Mouse (Mus musculus): ENCODE measurements around the gene Fa2h.
"Not testable (repeated sequence)": the region's sequence is repeated elsewhere in the genome, so short reads cannot be mapped to it uniquely, and the experiment has no call there.

Fa2h gene

DNA sequence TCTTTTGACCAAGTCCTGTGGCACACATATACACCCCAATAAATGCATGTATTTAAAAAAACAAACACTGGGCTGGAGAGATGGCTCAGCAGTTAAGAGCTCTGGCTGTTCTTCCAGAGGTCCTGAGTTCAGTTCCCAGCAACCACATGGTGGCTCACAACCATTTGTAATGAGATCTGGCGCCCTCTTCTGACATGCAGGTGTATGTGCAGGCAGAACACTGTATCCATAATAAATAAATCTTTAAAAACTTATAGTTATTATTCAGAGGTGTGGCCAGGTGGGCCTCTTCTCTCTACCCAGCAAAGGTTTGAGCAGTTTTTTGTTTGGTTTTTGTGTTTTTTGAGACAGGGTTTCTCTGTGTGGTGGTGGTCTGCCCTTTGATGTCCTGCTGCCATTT, 34.7 kb downstream of the Fa2h start:
- no peak for DNase-seq (ENCODE audit: low spot score)

DNA sequence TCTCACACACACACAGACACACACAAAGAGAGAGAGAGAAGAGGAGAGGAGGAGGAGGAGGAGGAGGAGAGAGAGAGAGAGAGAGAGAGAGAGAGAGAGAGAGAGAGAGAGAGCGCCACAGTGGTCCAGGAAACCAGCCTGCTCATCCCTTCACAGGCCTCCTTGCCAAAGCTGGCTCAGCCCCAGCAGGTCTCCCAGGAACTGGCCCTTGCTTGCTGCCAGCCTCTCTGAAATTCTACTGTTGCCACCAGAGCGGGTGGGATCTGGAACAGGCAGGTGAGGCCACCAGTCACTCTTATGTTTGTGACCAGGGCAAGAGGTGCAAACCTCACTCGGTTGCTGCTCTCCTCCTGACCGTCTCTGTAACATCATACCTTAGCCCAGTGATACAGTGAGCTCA, 36.2 kb downstream of the Fa2h start:
- DNase-seq (ENCODE audit: low spot score): no peak

DNA sequence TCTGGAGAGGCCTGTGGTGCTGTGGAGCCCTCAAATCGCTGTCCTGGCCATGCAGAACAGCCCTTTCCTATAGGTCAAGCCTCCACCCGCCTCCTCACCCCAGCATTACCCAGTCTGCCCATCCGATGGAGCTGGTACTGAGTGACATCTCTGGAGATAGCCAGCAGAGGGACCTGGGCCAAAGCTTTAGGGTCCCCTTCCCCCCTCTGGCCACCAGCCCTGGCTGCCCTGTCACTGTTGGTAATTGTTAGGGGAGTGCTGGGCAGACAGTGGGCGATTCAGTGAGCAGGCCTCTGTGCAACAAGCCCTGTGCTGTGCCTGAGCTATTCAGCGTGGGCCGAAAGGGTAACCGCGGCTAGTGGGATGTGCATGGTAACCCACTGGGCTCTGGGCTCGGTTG, 40.1 kb downstream of the Fa2h start:
- DNase-seq (ENCODE audit: low spot score): no peak

DNA sequence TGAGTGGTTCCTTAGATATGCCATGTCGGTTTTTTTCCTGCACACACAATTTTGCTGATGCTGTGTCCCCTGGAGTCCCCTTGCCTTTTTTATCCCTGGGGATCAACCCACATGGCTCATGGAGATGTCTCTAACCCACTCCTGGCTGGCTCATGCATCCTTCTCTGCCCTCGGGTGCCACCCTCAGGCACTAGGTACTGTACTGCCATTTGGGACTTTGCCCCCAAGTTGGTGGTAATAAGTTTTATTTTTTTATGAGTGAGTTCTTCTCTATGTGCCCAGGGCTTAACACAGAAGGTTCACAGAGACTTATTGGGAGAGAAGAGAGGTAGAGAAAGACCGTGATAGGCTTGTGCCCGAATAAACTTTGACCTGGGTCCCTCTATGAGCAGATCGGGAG, 41.3 kb downstream of the Fa2h start:
- no peak for DNase-seq (ENCODE audit: low spot score)

DNA sequence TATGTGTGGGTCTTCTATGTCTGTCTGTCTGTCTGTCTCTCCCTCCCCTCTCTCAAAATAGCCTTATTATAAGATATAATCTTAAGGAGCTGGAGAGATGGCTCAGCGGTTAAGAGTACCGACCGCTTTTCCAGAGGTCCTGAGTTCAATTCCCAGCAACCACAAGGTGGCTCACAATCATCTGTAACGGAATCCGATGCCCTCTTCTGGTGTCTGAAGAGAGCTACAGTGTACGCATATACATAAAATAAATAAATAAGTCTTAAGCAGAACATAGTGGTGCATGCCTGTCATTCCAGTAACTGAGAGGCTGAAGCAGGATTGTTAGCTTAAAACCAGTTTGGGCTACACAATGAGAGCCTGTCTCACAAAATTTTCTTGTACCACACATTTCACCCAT, 43.0 kb downstream of the Fa2h start:
- no peak for DNase-seq (ENCODE audit: low spot score)

DNA sequence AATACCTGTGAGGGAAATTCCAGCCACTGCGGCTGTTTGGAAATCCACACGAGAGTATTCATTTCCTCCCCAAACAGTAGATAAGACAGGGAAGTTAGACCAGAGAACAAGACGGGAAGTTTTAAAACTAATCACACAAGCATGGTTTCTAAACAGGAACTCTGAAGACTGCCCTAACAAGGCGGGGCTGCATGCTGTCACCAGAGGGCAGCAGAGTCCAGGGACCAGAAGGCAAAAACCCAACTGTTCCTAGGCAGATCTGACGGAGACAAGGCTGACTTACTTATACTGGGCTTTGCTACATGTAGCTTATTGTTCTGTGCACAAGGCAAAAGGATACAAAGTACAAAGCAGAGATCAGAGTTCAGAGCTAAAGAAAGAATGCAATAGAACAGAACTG, 50.4 kb downstream of the Fa2h start:
- peak; percentile 82 for DNase-seq (ENCODE audit: low spot score)

DNA sequence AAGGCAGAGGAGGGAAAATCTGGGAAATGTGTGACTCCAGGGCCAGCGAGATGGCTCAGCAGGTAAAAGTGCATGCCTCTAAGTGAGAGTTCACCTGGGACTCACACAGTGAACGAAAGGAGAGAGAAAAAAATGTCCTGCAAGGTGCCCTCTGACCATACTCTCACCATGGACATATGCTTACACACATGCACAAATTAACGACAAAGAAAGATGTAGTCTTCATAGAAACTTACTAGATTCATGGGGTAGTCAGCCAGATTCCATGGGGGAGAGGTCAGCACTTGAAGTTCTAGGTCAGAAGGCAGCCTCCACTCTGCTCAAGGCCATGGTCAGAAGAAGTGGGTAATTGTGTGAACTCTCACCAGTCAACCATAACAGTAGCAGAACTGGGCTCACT, 53.4 kb downstream of the Fa2h start:
- no peak for DNase-seq (ENCODE audit: low spot score)

DNA sequence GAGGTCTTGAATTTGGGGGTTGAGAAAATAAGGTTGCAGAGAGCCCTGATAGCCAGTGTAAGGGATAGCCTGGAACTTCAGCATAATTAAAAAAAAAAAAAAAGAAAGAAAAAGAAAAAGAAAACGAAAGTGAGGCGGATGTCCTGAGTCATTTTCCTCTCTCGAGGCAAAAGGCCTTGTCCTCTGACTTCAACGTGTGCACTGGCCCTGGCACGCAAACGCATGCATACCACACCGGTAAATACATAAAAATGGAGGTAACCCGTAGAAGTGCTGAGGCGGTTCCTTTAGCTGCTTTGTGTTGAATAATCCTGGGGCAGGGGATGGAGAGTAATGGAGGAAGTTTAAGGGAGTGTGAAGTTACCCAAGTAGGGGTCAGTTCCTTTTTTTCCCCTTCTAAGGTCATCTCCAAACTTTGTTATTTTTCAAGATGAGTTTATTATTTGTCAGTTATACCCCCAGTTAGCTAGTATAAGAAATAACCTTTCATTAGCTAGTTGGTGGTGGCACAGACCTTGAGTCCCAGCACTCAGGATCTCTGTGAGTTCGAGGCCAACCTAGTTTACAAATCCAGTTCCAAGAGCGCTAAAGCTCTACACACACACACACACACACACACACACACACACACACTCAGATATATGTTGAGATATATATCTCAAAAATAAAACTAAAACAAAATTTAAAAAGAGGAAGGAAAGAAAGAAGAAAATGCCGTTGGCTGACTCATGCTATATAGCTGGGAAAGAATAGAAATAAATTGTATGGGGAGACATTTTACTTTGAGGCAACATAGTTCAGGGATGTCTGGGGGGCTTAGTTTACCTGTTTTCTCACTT, 55.0 kb downstream of the Fa2h start:
- DNase-seq (ENCODE audit: low spot score): no peak

DNA sequence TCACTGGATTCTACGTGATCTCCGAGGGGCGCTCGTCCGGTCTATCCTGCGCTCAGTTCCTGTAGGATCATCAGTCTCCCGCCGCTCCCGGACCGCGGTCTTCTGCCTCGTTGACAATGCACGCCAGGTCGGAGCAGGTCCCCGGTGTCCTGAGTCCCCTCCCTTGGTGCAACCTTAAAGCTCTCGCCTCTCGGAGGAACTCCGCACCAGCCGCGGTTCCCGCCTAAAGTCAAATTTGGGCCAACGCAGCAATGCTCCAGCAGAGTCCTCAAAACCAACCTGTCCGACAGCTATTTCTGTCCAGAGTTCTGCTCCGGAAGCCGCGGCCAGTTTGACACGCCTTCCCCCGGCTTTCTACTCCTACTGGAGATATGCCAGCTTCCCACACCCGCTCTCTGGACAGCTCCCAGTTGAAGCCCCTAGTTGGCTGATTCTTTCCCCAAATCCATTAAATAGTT, 55.7 kb downstream of the Fa2h start, which contains the start of gene Mlkl:
Gene Mlkl (minus strand): TSS at position 288 of the 458 bp plus-strand sequence.
- DNase-seq (ENCODE audit: low spot score): peak; percentile 65

DNA sequence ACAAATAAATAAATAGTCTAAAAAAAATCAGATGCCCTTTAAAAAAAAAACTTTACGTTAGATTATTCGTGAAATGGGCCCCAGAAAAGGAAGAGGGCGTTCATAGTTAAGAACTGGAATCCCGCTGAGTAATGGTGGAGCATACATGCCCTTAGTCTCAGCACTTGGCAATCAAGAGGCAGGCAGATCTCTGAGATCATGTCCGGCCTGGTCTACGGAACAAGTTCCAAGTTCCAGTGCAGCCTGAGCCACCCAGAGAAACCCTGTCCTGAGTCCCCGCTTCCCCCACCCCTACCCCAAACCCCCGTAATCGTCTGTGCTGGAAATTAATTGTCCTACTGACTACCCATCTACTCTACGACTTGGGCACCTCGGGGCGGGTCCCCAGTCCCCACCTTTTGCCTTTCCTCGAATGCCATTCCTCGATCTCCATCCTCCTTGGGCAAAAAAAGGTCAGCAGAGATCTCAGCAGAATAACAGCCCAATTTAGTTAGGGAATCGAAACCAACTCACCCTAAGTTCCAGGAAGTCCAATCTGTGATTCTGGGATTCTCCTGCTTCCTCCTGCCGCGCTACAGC, 56.2 kb downstream of the Fa2h start:
- no peak for DNase-seq (ENCODE audit: low spot score)

DNA sequence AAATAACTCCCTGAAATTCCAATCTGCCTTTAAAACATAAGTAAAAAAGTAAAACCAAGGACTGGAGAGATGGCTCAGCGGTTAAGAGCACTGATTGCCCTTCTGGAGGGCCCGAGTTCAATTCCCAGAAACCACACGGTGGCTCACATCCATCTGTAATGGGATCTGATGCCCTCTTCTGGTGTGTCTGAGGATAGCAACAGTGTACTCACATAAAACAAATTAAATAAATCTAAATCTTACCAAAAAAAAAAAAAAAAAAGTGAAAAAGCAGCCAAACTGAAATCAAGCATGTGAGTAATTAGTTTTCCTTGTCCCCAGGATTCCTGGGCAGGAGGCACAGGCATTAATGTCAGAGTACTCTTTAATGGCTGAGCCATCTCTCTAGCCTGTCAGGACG, 56.9 kb downstream of the Fa2h start:
- no peak for DNase-seq (ENCODE audit: low spot score)

DNA sequence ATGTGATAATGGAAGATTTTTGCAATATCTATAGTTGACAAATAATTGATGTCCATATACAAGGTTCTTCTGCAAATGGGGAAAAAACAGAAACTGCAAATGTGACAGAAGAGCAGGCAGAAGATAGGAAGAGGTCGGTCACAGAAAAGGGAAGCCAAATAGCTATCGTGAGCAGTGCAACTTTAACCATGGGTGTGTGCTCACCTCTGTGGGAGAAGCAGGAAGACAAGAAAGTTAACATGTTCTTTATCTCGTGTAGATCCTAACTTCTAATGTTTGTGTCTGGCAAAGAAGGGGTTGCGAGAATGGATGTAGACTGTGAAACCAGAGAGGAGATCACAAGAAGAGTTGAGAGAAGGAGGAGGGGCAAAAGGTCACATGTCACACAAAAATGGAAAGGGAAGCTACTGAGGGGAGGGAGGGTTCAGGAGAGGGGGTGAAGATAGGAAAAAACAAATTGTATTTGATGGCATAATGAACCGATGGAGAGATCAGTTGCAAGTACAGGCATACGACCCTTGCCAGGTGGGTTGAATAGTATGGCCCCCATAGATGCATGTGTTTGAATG, 68.3 kb downstream of the Fa2h start:
- DNase-seq (ENCODE audit: low spot score): no peak

DNA sequence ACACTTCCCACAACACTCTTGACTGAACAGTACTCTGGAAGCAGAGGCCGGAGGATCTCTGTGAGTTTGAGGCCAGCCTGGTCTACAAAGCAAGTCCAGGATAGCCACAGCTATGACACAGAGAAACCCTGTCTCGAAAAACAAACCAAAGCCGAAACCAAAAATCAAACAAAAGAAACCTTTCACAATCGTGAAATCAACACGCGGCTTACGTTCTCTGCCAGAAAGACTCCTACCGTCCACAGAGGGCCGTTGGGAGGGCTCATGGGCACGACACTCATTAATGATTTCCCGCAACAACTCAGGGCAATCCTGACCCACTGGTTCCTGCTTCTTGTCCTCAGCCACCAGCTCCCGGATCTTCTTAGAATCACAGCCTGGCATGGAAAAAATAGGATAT, 78.9 kb downstream of the Fa2h start:
- DNase-seq (ENCODE audit: low spot score): no peak

DNA sequence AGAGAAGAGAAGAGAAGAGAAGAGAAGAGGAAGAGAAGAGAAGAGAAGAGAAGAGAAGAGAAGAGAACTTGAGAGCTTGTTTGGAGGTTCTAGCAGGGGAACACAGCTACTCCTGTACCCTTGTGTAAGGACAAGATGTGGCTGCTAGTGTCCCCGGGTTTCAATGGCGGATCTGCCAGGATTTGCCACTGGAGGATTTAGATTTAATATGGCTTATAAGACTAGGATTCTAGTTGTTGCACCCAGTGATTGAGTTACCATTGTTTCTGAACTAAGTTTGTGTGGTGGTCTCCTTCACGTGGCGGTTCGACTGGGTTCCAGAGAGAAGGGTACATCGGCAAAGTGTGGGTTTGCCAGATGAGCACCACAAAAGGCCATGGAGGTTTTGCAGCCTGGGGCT, 79.7 kb downstream of the Fa2h start:
- not testable (repeated sequence) for DNase-seq (ENCODE audit: low spot score)

DNA sequence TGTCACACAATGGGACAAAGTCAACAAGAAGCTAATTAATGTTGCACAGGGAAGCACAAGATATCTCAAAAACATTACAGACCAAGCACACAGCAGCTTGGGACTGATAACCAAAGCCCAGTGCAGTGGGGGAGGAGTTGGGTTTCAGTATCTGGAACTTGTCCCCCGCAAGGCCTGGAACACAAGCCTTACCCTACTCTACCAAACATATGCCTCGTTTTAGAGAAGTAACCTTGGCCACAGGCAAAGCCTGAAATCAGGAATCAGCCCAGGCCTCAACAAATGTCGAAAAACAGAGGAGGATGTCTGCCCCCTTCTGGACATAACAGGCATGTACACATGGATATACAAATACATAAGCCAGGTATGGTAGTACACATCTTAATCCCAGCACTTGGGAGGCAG, 80.9 kb downstream of the Fa2h start:
- DNase-seq (ENCODE audit: low spot score): peak; percentile 16

DNA sequence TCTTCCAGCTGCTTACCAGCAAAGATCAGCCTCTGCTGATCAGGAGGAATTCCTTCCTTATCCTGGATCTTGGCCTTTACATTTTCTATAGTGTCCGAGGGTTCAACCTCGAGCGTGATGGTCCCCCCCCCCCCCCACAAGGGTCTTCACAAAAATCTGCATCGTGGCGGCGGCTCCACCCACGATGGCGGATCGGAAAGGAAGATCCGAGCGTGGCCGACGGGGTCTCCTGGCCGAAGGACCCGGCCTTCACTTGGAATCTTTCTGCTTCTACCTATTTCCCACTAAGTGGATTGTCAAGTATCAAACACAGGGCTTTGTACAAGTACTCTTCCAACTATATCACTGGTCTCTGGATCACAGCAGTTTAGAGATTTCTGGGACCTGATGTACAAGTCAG, 83.6 kb downstream of the Fa2h start:
- not testable (repeated sequence) for DNase-seq (ENCODE audit: low spot score)

DNA sequence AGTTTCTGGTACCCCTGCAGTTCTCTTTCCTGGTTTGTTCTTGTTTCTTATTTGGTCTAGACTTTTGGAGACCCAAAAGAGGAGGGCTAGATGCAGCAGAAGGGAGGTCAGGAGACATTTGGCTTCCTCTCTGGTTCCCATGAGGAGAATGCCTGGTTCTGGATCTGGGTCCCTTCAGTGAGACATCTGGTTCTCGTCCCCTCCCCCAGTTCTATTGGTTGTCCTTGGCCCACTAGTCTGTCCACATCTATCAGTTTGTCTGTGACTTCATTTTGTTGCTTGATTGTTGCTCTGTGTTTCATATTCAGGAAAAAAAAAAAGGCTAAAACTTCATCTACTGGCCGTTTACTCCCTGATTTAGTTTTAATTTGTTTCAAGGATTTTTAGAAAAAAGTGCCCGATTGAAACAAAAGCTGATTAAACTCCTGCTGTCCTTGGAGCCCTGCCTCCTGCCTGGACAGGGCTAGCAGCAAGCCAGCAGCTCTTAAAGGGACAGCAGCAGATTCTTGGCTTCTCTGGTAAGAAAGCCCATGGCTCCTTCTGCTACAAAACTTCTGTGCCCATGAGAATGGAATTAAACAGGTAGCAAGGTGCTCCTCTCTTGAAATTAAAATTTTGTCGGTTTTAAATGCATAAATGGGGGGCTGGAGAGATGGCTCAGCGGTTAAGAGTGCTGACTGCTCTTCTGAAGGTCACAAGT, 88.4 kb downstream of the Fa2h start:
- DNase-seq (ENCODE audit: low spot score): no peak

DNA sequence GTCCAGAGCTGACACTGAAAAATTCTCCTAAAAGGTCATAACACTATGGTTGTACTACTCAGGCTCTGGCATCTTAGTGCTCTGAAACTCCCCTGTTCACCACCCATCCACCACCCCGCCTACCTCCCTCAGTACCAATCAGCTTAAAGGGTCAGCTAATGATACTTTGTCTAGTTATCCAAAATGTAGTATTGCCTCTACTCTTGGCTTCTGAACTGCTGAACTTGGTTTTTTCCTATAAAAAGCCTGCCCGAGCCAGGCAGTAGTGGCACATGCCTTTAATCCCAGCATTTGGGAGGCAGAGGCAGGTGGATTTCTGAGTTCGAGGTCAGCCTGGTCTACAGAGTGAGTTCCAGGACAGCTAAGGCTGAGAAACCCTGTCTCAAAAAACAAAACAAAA, 89.3 kb downstream of the Fa2h start:
- DNase-seq (ENCODE audit: low spot score): no peak

DNA sequence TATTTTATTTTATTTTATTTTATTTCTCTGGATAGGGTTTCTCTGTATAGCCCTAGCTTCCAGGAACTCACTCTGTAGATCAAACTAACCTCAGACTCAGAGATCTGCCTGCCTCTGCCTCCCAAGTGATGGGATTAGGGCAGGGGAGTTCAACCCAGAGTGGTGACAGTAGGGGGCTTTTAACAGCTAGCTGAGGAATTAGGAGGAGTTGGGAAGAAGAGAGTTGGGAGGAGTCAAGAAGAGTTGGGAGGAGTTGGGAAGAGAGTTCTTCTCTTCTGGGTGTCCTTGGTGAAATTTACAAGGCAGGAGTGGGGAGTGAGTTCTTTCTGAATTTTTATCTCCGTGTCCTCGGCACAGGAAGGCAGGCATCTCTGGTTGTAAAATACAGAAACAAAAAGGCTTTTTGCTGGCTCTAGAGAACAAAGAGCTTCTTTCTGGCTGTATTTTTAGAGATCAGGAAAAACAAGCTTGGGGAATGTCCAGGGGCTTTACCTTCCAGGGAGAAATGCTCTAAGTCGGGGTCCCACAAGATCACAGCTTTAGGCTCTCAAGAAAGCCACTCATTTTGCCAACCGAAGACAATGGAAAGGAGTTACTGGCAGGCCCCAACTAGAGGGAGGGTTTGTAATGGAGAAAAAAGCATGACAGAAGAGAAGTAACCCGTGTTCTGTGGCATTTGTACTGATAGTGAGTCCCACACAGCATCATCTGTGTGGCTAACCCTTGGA, 90.4 kb downstream of the Fa2h start:
- DNase-seq (ENCODE audit: low spot score): not testable (repeated sequence)

DNA sequence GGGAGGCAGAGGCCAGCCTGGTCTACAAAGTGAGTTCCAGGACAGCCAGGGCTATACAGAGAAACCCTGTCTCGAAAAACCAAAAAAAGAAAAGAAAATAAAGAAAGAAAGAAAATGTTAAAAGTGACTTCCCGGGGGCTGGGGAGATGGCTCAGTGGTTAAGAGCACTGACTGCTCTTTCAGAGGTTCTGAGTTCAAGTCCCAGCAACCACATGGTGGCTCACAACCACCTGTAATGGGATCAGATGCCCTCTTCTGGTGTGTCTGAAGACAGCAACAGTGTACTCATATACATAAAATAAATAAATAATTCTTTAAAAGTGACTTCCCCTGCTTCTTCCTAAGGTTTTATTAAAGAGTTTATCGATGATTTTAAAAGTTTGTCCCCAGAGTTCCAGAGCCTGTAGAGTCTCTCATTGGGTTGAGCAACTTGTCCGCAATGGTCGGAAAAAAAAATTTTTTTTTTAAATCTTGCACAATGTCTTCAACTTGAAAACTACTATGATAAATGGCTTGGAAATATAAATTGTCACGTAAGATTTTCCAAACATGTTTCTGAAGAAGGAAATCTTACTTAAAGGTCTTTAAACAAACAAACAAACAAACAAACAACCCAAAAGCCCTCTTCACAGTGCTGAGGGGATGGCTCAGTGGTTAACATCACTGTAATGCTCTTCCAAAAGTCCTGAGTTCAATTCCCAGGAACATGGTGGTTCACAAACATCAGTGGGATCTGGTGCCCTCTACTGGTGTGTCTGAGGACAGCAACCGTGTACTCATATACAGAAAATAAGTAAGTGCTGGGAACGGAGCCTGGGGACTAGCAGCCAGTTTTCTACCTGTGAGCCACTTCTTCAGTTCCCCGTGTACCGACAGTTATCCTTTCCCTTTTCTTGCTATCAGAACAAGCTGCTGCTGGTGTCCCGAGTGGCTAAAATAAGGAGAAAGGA, 92.8 kb downstream of the Fa2h start:
- peak; percentile 31 for DNase-seq (ENCODE audit: low spot score)
